Mouse (Mus musculus) kidney, adult 2 months (tissue): ENCODE data around the gene Recql5.

Experiments
- CTCF ChIP-seq: fragments of 200-500 bp; conservative IDR thresholded peaks from 2 replicates; pipeline ENCODE4 v1.5.1; 2011; ENCODE audit warnings: low read depth, mild to moderate bottlenecking, control low read depth, low read length, moderate library complexity, mixed read lengths; ENCODE audit not compliant: insufficient read depth, insufficient read length
- POLR2A ChIP-seq: fragments of 200-500 bp; IDR thresholded peaks from one replicate; pipeline ENCODE4 v1.6.1; 2011; ENCODE audit warnings: low read depth, low read length, control low read depth

DNA sequence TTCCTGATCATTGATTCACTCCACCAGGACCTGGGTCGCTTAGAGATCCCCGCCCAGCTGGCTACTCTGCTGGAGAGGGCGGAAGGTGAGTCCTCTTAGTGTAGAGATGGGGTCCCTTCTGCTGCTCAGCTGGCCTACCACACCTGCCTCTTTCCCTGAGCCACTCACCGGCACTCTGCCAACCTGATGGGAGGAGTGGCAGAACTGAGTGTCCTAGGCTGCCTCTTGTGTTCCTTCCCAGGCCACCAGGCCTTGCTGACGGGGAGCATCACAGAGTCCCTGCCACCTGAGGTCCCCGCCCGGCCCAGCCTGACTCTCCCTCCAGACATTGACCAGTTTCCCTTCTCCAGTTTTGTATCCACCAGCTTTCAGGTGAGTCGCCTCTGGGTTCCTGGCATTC, 55.2 kb downstream of the Recql5 start:
- TF ChIP-seq POLR2A (no peak), CTCF (no peak)
